Mouse (Mus musculus) liver, embryonic 16.5 days (tissue): ENCODE data around the gene Kcnip4. TPM values are rescaled to one million over a fixed set of nuclear protein-coding genes. Genes with fewer than 3 reads are reported as not detected.

Source experiments
- ATAC-seq: fragments of 200-750 bp; cut with Nextera tagmentation; 2 replicates; pipeline ENCODE4 v1.8.0; 2017; ENCODE audit warnings: low read depth, mild to moderate bottlenecking, moderate number of reproducible peaks, moderate library complexity
- H3K27ac ChIP-seq: fragments of 300-500 bp; sonication (generic); 2 replicates; pipeline ENCODE4 v1.5.1; 2014; ENCODE audit warnings: mild to moderate bottlenecking, low read length
- H3K27me3 ChIP-seq: fragments of 300-500 bp; sonication (generic); 2 replicates; pipeline ENCODE4 v1.6.1; 2014; ENCODE audit warnings: low read depth, low read length, mixed read lengths; ENCODE audit not compliant: control insufficient read depth, insufficient read depth
- H3K36me3 ChIP-seq: fragments of 300-500 bp; sonication (generic); 2 replicates; pipeline ENCODE4 v1.6.1; 2014; ENCODE audit warnings: mild to moderate bottlenecking; ENCODE audit not compliant: control insufficient read depth, insufficient read depth
- H3K4me1 ChIP-seq: fragments of 300-500 bp; sonication (generic); 2 replicates; pipeline ENCODE4 v1.6.1; 2014; ENCODE audit warnings: low read depth, low read length, mixed read lengths; ENCODE audit not compliant: control insufficient read depth
- H3K4me2 ChIP-seq: fragments of 300-500 bp; sonication (generic); 2 replicates; pipeline ENCODE4 v1.6.1; 2014; ENCODE audit warnings: low read depth, low read length, mixed read lengths
- H3K4me3 ChIP-seq: fragments of 300-500 bp; sonication (generic); 2 replicates; pipeline ENCODE4 v1.5.1; 2014; ENCODE audit warnings: low read depth, mild to moderate bottlenecking, low read length
- H3K9ac ChIP-seq: fragments of 300-500 bp; sonication (generic); 2 replicates; pipeline ENCODE4 v1.6.1; 2014; ENCODE audit warnings: low read depth, low read length
- H3K9me3 ChIP-seq: fragments of 300-500 bp; sonication (generic); replicated peaks from 2 replicates; pipeline ENCODE4 v1.6.1; 2016; ENCODE audit warnings: low read length; ENCODE audit not compliant: control insufficient read depth
- WGBS: fragments of 180-500 bp; shearing (Covaris S2); extraction: QIAGEN DNeasy Blood & Tissue Kit; methylation state at CpG from one replicate; pipeline ENCODE4 v1.1.7; 2014; ENCODE audit not compliant: insufficient replicate concordance; 5-methylcytosine and 5-hydroxymethylcytosine counted together
- polyA plus RNA-seq: library from polyadenylated mRNA; unstranded; fragments of >200 nt; fragmentation: Nextera tagmentation; extraction: Ambion mirVana; gene quantifications from 2 replicates; pipeline ENCODE4 v1.2.1, GENCODE M21; 2015

Kcnip4 gene
- polyA plus RNA-seq, 1 experiment from 2014 or later, result 0.09 TPM

DNA sequence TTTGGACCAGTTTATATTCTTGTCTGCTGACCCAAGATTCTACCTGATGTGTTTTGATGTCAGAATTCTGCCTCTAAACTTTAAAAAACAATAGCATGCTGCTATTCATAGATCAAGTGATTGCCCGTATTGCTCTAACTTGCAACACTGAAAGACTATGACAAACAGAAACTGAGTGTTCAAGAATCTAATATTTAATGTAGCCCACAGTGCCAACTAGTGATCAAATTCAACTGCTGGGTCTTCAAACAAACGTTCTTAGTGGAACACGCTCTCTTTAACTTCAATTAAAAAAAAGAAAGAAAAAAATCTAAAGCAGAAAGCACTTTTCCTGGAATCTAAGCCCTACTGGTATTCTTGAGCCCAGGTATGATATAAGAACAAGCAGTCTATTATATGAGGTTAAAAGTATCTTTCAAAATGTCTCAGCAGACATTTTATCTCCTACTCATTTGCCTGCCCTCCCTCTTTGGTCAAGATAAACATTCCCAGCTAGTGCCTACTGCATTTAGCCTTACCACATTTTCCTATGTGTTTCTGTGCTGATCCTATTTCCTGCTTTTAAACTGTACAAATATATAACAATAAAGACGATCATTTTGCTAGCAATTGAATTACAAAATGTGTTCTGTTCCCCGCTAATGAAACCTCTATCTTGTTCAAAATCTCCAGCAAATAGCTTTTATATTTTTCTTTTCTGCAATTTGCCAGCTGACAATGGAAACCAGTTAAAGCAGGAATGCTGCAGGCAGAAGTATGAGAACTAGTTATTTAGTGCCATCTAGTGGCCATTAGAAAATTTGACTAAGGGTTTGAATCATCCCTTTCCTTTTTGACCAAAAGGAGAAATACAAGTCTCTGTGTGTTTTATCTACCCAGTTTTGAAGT, 1179.4 kb downstream of the Kcnip4 start:
- 31% methylated on average over 5 of the region's 5 CpGs for WGBS
- no peak overlapping the region for H3K4me2 ChIP-seq
- ATAC-seq, result no peak

DNA sequence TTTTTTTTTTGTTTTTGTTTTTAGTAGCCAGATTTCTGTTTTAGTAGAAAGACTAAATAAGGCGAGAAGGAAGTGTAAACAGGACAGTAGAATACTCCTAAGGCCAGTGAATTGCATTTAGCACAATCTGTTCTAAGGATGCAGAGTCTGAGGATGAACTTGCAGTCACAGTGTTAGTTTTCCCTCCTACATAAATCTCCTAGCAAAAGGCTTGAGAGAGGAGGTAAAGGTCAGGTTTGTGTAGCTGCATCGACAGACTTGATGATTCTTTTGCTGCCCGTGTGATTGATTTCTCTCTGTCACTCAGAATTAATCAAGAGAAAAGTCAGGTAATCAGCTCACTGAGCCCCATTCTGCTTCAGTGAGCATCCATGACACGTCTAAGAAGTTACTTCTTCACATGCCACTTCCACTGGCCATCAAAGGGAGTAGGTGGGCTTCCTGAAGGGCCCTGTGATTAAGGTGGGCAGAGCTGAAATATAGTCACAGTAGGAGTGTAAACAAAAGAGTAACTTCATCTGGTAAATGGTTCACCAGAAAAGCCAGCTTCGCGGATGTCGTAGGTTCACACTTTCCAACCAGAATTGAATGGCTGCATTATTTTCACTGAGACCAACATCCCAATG, 1183.8 kb downstream of the Kcnip4 start:
- 51% methylated on average over 7 of the region's 7 CpGs for WGBS

More for the DNA sequence above, 1179.4 kb downstream of the Kcnip4 start:
- H3K4me1 ChIP-seq, result no peaks in the 10 kb centered on the region
- H3K36me3 ChIP-seq, result no peaks in the 10 kb centered on the region
- no peaks in the 10 kb centered on the region for H3K27me3 ChIP-seq
- H3K9ac ChIP-seq, result no peak overlapping the region
- no peak overlapping the region for H3K27ac ChIP-seq
- H3K4me3 ChIP-seq, result no peak overlapping the region
- H3K9me3 ChIP-seq, result no peaks in the 10 kb centered on the region

More for the DNA sequence above, 1183.8 kb downstream of the Kcnip4 start:
- no peak overlapping the region for H3K4me2 ChIP-seq
- no peak overlapping the region for H3K27ac ChIP-seq
- H3K9ac ChIP-seq, result no peak overlapping the region
- no peaks in the 10 kb centered on the region for H3K9me3 ChIP-seq
- H3K4me3 ChIP-seq, result no peak overlapping the region
- ATAC-seq, result no peak
- H3K36me3 ChIP-seq, result no peaks in the 10 kb centered on the region
- no peaks in the 10 kb centered on the region for H3K4me1 ChIP-seq
- H3K27me3 ChIP-seq, result no peaks in the 10 kb centered on the region
